Mouse (Mus musculus) erythroid progenitor cell, adult 5-6 weeks (primary cell): ENCODE results near the gene Trip10. TPM values are rescaled to one million over a fixed set of nuclear protein-coding genes. Genes with fewer than 3 reads are reported as not detected.

Source experiments
- ATAC-seq: replicated peaks from 2 replicates; pipeline ENCODE4 v1.8.0; 2016; ENCODE audit warnings: moderate number of reproducible peaks, mild to moderate bottlenecking, moderate TSS enrichment, inconsistent platforms; ENCODE audit not compliant: poor library complexity, low FRiP score, severe bottlenecking
- total RNA-seq, 2 experiments: library from RNA; stranded (forward) in 1 of 2; stranded (reverse) in 1 of 2; fragments of 150-400 nt in 1 of 2; fragments of 186-747, 209-891 nt in 1 of 2; gene quantifications; 2 replicates each; pipeline versions ENCODE4 v1.2.3 to v1.2.4; 2015 to 2017; ENCODE audit warnings: low replicate concordance in 2 of 2

Gene Trip10
- total RNA-seq, 2 experiments from 2014 or later: not detected

DNA sequence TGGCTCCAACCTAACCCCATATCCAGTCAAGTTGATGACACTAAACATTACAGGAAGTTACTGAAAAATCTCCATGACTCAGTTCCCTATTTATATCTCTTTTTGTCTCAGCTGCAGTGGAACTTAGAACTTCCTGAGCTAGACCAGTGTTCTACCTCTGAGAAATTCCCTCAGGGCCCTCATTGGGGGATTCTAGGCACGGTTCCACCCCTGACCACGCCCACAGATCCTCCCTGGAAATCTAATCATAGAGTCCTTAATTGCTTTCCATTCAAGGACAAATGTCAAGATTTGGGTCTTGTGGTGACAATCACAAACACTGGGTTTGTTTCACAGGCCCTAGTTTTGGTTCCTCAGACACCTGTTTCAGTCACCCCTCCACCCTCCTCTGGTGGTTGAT, 35.8 kb downstream of the Trip10 start:
- no peak for ATAC-seq

- ATAC-seq: no peak
These were observed 37.6 kb downstream of the Trip10 start for GRCm38 (mm10) chr17:57286718-57287355.

GRCm38 (mm10) chr17:57289252-57289651, 40.0 kb downstream of the Trip10 start:
- no peak for ATAC-seq

- ATAC-seq: no peak
These were observed 40.9 kb downstream of the Trip10 start for GRCm38 (mm10) chr17:57290001-57290670.

- ATAC-seq: no peak
These were observed 41.4 kb downstream of the Trip10 start for GRCm38 (mm10) chr17:57290671-57291055.

DNA sequence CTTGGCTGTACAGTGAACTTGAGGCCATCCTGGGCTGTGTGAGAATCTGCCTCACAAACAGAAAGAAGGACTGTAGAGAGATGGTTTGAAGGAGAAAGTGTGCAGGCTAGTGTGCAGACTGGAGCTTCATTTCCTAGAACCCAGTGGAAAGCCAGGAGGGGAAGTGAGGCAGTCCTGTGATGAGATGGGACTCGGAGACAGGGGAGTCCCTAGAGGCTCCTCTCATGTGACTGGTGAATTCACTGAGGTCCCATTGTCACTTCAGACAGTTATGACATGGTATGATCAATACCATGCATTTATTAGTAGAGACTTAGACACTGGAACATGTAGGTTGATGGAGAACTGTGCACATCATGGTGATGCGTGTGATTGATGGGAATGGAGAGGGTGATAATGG, 43.0 kb downstream of the Trip10 start:
- no peak for ATAC-seq

DNA sequence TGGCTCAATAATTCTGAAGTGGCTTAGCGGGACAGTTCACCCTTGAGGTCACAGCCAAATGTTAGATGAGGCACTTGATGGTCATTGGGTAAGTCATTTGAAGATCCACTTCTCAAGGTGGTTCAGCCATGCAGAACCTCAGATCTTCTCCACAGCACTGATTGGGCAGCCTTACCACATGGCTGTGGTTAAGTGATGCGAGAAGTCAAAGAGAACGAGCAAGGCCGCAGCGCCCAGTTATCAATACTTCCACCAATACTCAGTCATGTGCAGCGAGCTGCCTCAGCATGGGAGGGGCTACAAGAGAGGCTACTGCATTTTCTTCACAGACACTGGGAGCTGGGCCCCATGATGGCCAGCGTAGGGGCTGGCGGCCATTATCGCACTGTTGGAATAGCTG, 43.7 kb downstream of the Trip10 start:
- ATAC-seq: no peak

DNA sequence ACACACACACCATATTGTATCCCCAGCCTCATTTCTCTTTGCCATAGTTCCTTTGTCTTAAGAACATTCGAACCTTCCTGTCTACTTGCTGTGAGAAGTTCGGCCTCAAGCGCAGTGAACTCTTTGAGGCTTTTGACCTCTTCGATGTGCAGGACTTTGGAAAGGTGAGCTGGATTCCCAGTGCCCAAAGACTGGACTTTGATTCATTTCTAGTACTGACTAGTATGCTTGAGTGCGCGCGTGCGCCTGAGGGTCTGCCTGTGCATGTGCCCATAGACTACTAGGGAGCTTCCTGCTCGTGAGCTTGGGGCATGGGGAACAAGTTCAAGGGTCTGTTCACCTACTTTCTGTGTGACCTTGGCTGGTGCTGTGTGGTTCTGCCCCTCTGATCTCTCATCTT, 46.7 kb downstream of the Trip10 start:
- ATAC-seq: no peak

GRCm38 (mm10) chr17:57297040-57297439, 47.8 kb downstream of the Trip10 start:
- no peak for ATAC-seq

GRCm38 (mm10) chr17:57305593-57305992, 56.3 kb downstream of the Trip10 start:
- no peak for ATAC-seq

GRCm38 (mm10) chr17:57307074-57307473, 57.8 kb downstream of the Trip10 start:
- no peak for ATAC-seq

- ATAC-seq: no peak
These were observed 62.5 kb downstream of the Trip10 start for GRCm38 (mm10) chr17:57311801-57312200.

Other genes starting within 250 kb of the Trip10 start
- gene Pspn, start 249.4 kb upstream of the Trip10 start, total RNA-seq (2015; ENCODE audit: low replicate concordance): not detected in 2 replicates
- gene Pspn, start 249.4 kb upstream of the Trip10 start, total RNA-seq (2017; ENCODE audit: low replicate concordance): not detected in 2 replicates
- 57.4 and 61.3 TPM in 2 replicates for gene Gtf2f1, start 238.2 kb upstream of the Trip10 start, total RNA-seq (2015; ENCODE audit: low replicate concordance)
- gene Gtf2f1, start 238.2 kb upstream of the Trip10 start, total RNA-seq (2017; ENCODE audit: low replicate concordance): 70.8 and 90.7 TPM in 2 replicates
- gene Gm17949, start 238.0 kb upstream of the Trip10 start, total RNA-seq (2015; ENCODE audit: low replicate concordance): not detected in 2 replicates
- gene Gm17949, start 238.0 kb upstream of the Trip10 start, total RNA-seq (2017; ENCODE audit: low replicate concordance): not detected in 2 replicates
- gene Khsrp, start 217.9 kb upstream of the Trip10 start, total RNA-seq (2015; ENCODE audit: low replicate concordance): 87.6 and 97.7 TPM in 2 replicates
- gene Khsrp, start 217.9 kb upstream of the Trip10 start, total RNA-seq (2017; ENCODE audit: low replicate concordance): 85.6 and 85.9 TPM in 2 replicates
- gene Slc25a41, start 207.8 kb upstream of the Trip10 start, total RNA-seq (2015; ENCODE audit: low replicate concordance): not detected in 2 replicates
- not detected in 2 replicates for gene Slc25a41, start 207.8 kb upstream of the Trip10 start, total RNA-seq (2017; ENCODE audit: low replicate concordance)
- gene Crb3, start 190.3 kb upstream of the Trip10 start, total RNA-seq (2015; ENCODE audit: low replicate concordance): not detected in 2 replicates
- not detected in 2 replicates for gene Crb3, start 190.3 kb upstream of the Trip10 start, total RNA-seq (2017; ENCODE audit: low replicate concordance)
- gene Slc25a23, start 189.6 kb upstream of the Trip10 start, total RNA-seq (2015; ENCODE audit: low replicate concordance): 2.9 and 5.4 TPM in 2 replicates
- gene Slc25a23, start 189.6 kb upstream of the Trip10 start, total RNA-seq (2017; ENCODE audit: low replicate concordance): not detected in 2 replicates
- gene Dennd1c, start 170.9 kb upstream of the Trip10 start, total RNA-seq (2015; ENCODE audit: low replicate concordance): 6.1 and 12.2 TPM in 2 replicates
- 2.6 and 4.5 TPM in 2 replicates for gene Dennd1c, start 170.9 kb upstream of the Trip10 start, total RNA-seq (2017; ENCODE audit: low replicate concordance)
- gene Tubb4a, start 161.7 kb upstream of the Trip10 start, total RNA-seq (2015; ENCODE audit: low replicate concordance): 1.4 TPM in 1 of 2 replicates, not detected in the other
- not detected in 2 replicates for gene Tubb4a, start 161.7 kb upstream of the Trip10 start, total RNA-seq (2017; ENCODE audit: low replicate concordance)
- not detected in 2 replicates for gene Tnfsf9, start 144.1 kb upstream of the Trip10 start, total RNA-seq (2015; ENCODE audit: low replicate concordance)
- not detected in 2 replicates for gene Tnfsf9, start 144.1 kb upstream of the Trip10 start, total RNA-seq (2017; ENCODE audit: low replicate concordance)
- not detected in 2 replicates for gene Cd70, start 99.7 kb upstream of the Trip10 start, total RNA-seq (2015; ENCODE audit: low replicate concordance)
- gene Cd70, start 99.7 kb upstream of the Trip10 start, total RNA-seq (2017; ENCODE audit: low replicate concordance): not detected in 2 replicates
- gene Tnfsf14, start 55.3 kb upstream of the Trip10 start, total RNA-seq (2015; ENCODE audit: low replicate concordance): 1.7 and 2.5 TPM in 2 replicates
- gene Tnfsf14, start 55.3 kb upstream of the Trip10 start, total RNA-seq (2017; ENCODE audit: low replicate concordance): 1.4 TPM in 1 of 2 replicates, not detected in the other
- gene C3, start 21.3 kb upstream of the Trip10 start, total RNA-seq (2015; ENCODE audit: low replicate concordance): 128 and 134 TPM in 2 replicates
- gene C3, start 21.3 kb upstream of the Trip10 start, total RNA-seq (2017; ENCODE audit: low replicate concordance): 69.4 and 132 TPM in 2 replicates
- gene Gpr108, start 1.0 kb upstream of the Trip10 start, total RNA-seq (2015; ENCODE audit: low replicate concordance): 4.7 and 10.1 TPM in 2 replicates
- 2.8 and 4.4 TPM in 2 replicates for gene Gpr108, start 1.0 kb upstream of the Trip10 start, total RNA-seq (2017; ENCODE audit: low replicate concordance)
- gene Vav1, start 29.6 kb downstream of the Trip10 start, total RNA-seq (2015; ENCODE audit: low replicate concordance): 19.1 and 20.1 TPM in 2 replicates
- 19.4 and 44.5 TPM in 2 replicates for gene Vav1, start 29.6 kb downstream of the Trip10 start, total RNA-seq (2017; ENCODE audit: low replicate concordance)
- 7.1 and 17.3 TPM in 2 replicates for gene Adgre1, start 109.2 kb downstream of the Trip10 start, total RNA-seq (2015; ENCODE audit: low replicate concordance)
- 13.1 and 25.4 TPM in 2 replicates for gene Adgre1, start 109.2 kb downstream of the Trip10 start, total RNA-seq (2017; ENCODE audit: low replicate concordance)